Mouse (Mus musculus) hindbrain, embryonic 11.5 days (tissue): ENCODE measurements around the gene Slc6a8. TPM values are rescaled to one million over a fixed set of nuclear protein-coding genes. Genes with fewer than 3 reads are reported as not detected.
A peak's percentile ranks its signal among the peaks of the same experiment; 100 is the strongest.

Experiments
- ATAC-seq: fragments of 200-750 bp; cut with Nextera tagmentation; 2 replicates; pipeline ENCODE4 v1.8.0; 2017; ENCODE audit warnings: mild to moderate bottlenecking, moderate TSS enrichment, moderate library complexity; ENCODE audit not compliant: low FRiP score
- DNase-seq: peaks from one replicate; pipeline ENCODE4 v3.0.0-alpha.2; 2015; ENCODE audit warnings: low spot score
- H3K27ac ChIP-seq: fragments of 300-500 bp; sonication (generic); 2 replicates; pipeline ENCODE4 v1.5.1; 2014; ENCODE audit warnings: mild to moderate bottlenecking, low read depth, low read length
- H3K27me3 ChIP-seq: fragments of 300-500 bp; sonication (generic); 2 replicates; pipeline ENCODE4 v1.6.1; 2014; ENCODE audit warnings: mild to moderate bottlenecking, low read length, moderate library complexity, mixed read lengths; ENCODE audit not compliant: control insufficient read depth, insufficient read depth
- H3K36me3 ChIP-seq: fragments of 300-500 bp; sonication (generic); 2 replicates; pipeline ENCODE4 v1.6.1; 2014; ENCODE audit warnings: mild to moderate bottlenecking, low read length, moderate library complexity, mixed read lengths; ENCODE audit not compliant: control insufficient read depth, insufficient read depth
- H3K4me1 ChIP-seq: fragments of 300-500 bp; sonication (generic); replicated peaks from 2 replicates; pipeline ENCODE4 v1.6.1; 2014; ENCODE audit warnings: low read length, mixed read lengths; ENCODE audit not compliant: control insufficient read depth, insufficient read depth
- H3K4me2 ChIP-seq: fragments of 300-500 bp; sonication (generic); replicated peaks from 2 replicates; pipeline ENCODE4 v1.6.1; 2014; ENCODE audit warnings: mild to moderate bottlenecking, low read depth, low read length
- H3K4me3 ChIP-seq: fragments of 300-500 bp; sonication (generic); 2 replicates; pipeline ENCODE4 v1.5.1; 2014; ENCODE audit warnings: low read depth, low read length
- H3K9ac ChIP-seq: fragments of 300-500 bp; sonication (generic); 2 replicates; pipeline ENCODE4 v1.6.1; 2014; ENCODE audit warnings: low read depth, low read length
- H3K9me3 ChIP-seq: fragments of 300-500 bp; sonication (generic); 2 replicates; pipeline ENCODE4 v1.6.1; 2016; ENCODE audit warnings: low read length; ENCODE audit not compliant: control insufficient read depth
- WGBS: fragments of 180-500 bp; shearing (Covaris S2); extraction: QIAGEN DNeasy Blood & Tissue Kit; methylation state at CpG from one replicate; pipeline ENCODE4 v1.1.7; 2014; 5-methylcytosine and 5-hydroxymethylcytosine counted together
- polyA plus RNA-seq: library from polyadenylated mRNA; unstranded; fragments of >200 nt; fragmentation: Nextera tagmentation; extraction: Ambion mirVana; gene quantifications from 2 replicates; pipeline ENCODE4 v1.2.1, GENCODE M21; 2014

Slc6a8 gene
- polyA plus RNA-seq, 1 experiment from 2014 or later = 7.8 TPM

DNA sequence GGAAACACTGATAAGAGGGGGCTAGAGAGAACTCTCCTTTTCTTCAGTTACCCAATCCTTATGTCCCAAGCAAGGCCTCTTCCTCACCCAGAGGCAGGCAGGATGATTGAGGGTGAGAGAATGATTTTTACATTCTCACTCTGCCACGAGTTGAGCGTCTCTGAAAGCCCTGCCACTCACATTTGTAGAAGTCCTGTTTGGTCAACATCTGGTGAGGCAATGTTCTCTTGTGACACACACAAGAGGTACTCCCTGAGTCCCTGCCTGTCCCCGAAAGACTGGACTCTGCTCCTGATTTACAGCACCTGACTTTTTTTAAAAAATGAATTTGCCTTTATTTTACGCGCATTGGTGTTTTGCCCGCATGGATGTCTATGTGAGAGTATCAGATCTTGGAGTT lies 19.6 kb upstream of the Slc6a8 start:
- no peak for DNase-seq
- no peak overlapping the region for H3K27ac ChIP-seq
- H3K9me3 ChIP-seq = no peaks in the 10 kb centered on the region
- no peak overlapping the region for H3K4me3 ChIP-seq
- no peak overlapping the region for H3K9ac ChIP-seq
- H3K27me3 ChIP-seq = no peaks in the 10 kb centered on the region
- H3K36me3 ChIP-seq = no peaks in the 10 kb centered on the region
- ATAC-seq = no peak
- WGBS = 82% methylated on average over 6 of the region's 6 CpGs
- no peak overlapping the region for H3K4me2 ChIP-seq
- H3K4me1 ChIP-seq = no peaks in the 10 kb centered on the region

DNA sequence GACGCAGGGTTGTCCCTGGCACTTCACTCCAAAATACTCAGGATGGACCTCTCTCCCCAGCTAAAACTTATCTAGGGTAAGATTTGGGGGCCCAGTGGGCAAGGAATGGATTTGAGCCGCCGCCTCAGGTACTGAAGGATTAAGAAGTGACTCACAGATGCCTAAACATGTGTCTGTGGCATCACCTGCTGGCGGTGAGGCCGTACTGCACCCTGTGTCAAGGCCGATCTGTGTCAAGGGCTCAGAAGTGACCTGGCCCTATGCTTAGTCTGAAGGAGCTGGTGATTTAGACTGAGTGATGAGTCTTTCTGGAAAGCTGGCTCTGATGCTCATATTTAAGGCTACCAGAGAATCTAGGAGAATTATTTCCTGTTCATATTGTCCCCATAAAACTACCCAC lies 18.8 kb upstream of the Slc6a8 start:
- H3K4me3 ChIP-seq = no peak overlapping the region
- ATAC-seq = peak; percentile 68
- 13% methylated on average over 6 of the region's 6 CpGs for WGBS

DNA sequence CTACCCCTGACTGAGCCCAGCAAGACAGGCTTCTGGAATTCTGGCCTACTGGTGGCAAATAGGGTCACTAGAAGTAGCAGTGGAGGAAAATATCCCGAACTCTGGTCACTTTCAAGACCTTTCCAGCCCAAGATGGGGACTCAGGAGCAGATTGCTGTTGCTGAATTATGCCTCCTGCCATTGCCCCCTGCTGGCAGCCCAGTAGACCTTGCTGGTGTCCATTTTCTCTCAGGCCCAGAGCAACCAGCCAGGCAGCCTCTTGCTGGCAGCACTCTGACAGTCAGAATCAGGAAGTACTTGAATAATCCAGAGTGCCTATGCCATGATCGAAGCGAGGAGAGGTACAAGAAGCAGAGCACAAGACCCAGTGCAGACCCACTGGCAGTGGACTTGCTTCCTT lies 17.4 kb upstream of the Slc6a8 start:
- no peak overlapping the region for H3K27ac ChIP-seq
- H3K4me1 ChIP-seq = no peaks in the 10 kb centered on the region
- no peak overlapping the region for H3K4me3 ChIP-seq
- no peak overlapping the region for H3K9ac ChIP-seq
- 68% methylated on average over 3 of the region's 3 CpGs for WGBS
- H3K36me3 ChIP-seq = no peaks in the 10 kb centered on the region
- DNase-seq = peak; percentile 39
- H3K27me3 ChIP-seq = no peaks in the 10 kb centered on the region
- H3K4me2 ChIP-seq = no peak overlapping the region
- H3K9me3 ChIP-seq = no peaks in the 10 kb centered on the region
- ATAC-seq = no peak

More for the DNA sequence above, 18.8 kb upstream of the Slc6a8 start:
- Histone ChIP-seq H3K9me3 (no peaks in the 10 kb centered on the region), H3K36me3 (no peaks in the 10 kb centered on the region), H3K27me3 (no peaks in the 10 kb centered on the region), H3K4me1 (no peaks in the 10 kb centered on the region), H3K9ac (no peak overlapping the region), H3K27ac (no peak overlapping the region), H3K4me2 (no peak overlapping the region)
- DNase-seq = peak; percentile 75

DNA sequence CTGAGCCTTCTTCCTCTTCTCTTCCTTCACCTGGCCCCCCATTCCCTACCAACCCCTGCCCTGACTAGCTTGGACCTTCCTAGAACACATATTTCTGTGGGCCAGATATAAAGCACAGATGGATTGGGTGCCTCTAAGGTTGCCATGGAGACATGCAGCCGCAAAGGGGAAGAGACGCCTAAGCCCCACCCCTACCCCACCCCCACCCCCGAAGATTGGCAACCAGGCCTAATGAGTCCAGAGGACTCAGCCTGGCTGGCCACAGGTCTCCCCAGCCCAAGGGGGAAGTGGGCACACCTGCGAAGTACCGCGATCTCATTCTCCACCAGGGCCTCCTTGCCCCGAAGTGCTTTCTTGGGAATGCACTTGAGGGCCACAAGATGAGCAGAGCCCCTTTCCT lies 14.6 kb upstream of the Slc6a8 start:
- WGBS = 50% methylated on average over 4 of the region's 7 CpGs
- no peak overlapping the region for H3K9ac ChIP-seq
- no peaks in the 10 kb centered on the region for H3K36me3 ChIP-seq
- H3K9me3 ChIP-seq = no peaks in the 10 kb centered on the region
- H3K4me1 ChIP-seq = no peaks in the 10 kb centered on the region
- H3K4me3 ChIP-seq = no peak overlapping the region
- DNase-seq (no peak), ATAC-seq (no peak)
- no peak overlapping the region for H3K4me2 ChIP-seq
- H3K27me3 ChIP-seq = no peaks in the 10 kb centered on the region
- no peak overlapping the region for H3K27ac ChIP-seq

DNA sequence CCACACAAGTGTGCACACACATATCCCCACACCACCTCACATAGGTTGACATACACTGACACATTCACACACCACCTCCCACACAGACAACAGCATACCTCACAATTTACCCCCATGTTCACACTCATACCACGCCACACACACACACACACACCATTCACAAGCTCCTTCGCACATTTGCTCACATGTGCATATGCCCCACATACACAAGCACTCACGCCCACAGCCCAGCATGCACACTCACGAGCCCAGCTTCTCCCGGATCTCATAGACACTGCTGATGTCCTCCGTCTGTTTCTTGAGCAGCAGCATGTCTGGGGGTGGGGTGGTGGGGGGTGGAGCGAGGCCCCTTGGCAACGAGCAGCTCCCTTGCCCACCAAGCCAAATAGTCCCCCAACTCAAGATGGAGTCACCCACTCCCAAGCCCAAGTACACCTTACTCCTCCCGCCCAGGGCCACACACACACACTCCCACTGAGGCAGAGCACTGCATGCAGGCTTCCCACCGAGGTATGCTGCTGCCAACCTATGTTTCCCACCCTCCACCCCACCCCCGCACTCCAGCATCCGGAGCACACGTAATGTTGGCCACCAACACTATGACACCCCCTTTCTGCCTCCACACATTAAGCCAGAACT lies 13.9 kb upstream of the Slc6a8 start:
- Histone ChIP-seq H3K4me2 (peak overlapping the region; percentile 70), H3K4me1 (no peaks in the 10 kb centered on the region), H3K9ac (no peak overlapping the region), H3K27me3 (no peaks in the 10 kb centered on the region), H3K9me3 (no peaks in the 10 kb centered on the region), H3K36me3 (no peaks in the 10 kb centered on the region), H3K27ac (no peak overlapping the region), H3K4me3 (peak overlapping the region; percentile 41)
- DNase-seq (no peak), ATAC-seq (peak; percentile 45)
- 66% methylated on average over 13 of the region's 13 CpGs for WGBS

DNA sequence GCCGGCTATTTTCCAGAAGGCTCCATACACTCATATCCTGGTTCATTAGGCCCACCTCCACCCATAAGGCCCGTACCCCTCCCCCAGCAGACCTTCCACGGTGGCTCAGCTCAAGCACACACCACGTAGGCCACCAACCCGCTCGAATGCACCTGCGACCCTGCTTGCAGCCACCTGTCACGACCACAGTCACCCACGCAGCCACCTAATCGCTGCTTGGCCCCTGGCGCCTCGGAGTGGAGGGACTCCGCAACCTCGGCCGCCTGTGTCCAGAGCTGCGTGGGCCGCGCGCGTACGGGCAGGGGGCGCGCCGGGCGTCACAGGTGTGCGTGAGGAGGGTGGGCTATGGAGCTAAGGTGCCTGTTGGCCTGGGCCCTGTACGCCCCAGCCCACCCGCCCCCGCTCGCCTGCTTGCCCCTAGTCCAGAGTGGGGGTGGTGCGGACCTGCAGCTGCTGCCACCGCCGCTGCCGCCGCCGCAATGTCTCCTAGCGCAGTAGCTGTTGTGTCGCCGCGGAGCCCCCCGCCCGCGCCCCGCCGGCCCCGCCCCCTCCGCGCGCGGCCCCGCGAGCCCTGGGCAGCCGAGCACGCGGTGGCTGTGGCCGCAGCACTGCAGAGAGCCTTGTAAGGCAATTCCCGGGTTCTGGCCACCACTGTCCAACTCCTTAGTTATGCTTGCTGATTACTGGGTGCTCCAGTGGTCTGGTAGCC lies 13.2 kb upstream of the Slc6a8 start, which contains the start of gene Pnck:
Pnck (minus strand) TSS at position 543 of the 709 bp plus-strand sequence.
- Histone ChIP-seq H3K9ac (peak within 1 kb of the TSS; percentile 37), H3K27ac (no peak within 1 kb of the TSS), H3K9me3 (no peaks in the 10 kb centered on the region), H3K4me3 (peak within 1 kb of the TSS; percentile 41), H3K4me1 (no peaks in the 10 kb centered on the region), H3K27me3 (no peaks in the 10 kb centered on the region), H3K4me2 (peak within 1 kb of the TSS; percentile 70), H3K36me3 (no peaks in the 10 kb centered on the region)
- DNase-seq (peak; percentile 49), ATAC-seq (peak; percentile 76)
- 22% methylated on average over 35 of the region's 57 CpGs for WGBS

DNA sequence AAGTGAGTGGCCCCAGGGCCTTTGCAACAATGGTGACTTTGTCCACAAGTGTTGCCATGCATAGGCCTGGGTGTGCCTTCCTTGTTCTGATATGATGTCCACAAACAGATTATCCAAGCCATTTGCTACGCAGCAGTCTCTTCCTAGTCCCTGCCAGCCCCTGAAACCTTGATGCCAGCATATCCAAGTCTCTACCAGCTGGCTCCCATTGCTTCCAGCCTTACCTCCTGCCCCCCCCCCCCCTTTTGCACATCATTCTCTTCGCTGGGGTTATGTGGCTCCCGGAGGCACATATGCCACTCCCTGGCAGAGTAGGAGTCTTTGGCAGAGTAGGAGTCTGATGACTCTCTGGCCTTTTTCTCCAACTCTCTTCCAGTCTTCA lies 12.7 kb upstream of the Slc6a8 start:
- no peak overlapping the region for H3K27ac ChIP-seq
- 92% methylated on average over 2 of the region's 3 CpGs for WGBS
- ATAC-seq (no peak), DNase-seq (no peak)
- no peaks in the 10 kb centered on the region for H3K27me3 ChIP-seq
- H3K4me2 ChIP-seq = peak overlapping the region; percentile 70
- H3K4me3 ChIP-seq = peak overlapping the region; percentile 41
- peak overlapping the region; percentile 36 for H3K9ac ChIP-seq
- H3K4me1 ChIP-seq = no peaks in the 10 kb centered on the region
- H3K36me3 ChIP-seq = no peaks in the 10 kb centered on the region
- no peaks in the 10 kb centered on the region for H3K9me3 ChIP-seq

DNA sequence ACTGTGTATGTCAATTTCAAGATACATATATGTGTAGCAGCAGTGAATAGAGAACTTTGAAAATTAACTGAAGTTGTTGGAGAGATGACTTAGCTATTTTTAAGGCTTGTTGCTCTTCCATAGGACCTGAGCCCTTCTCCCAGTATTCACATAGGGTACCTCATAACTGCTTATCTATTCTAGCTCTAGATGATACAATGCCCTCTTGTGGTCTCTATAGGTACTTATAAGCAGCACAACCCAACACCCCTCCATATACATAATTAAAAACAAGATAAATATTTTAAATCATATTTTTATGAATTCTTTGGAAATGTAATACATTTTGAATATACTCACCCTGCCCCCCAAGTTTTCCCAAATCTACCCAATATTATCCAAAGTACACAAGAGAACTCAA lies 9.8 kb upstream of the Slc6a8 start:
- DNase-seq (peak; percentile 7), ATAC-seq (no peak)

DNA sequence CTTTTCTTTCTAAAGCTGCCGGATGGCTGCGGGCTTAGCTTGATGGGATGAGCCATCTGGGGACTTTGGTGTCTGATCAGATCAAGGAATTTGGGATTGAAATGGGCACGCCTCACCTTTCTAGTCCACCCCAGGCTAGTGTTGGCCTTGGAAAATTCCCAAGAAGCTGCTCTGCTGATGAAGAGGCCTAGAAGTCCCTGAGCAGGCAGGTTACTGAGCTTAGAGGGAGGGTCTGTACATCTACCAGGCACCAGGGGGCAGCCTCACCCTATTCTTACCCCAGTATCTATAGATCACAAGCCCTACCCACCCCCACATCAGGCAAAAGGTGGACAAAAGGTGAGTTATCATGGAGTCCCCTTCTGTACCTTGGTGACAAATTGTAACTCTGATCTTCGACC lies 919 bp upstream of the Slc6a8 start:
- Histone ChIP-seq H3K9me3 (no peaks in the 10 kb centered on the region), H3K27me3 (no peaks in the 10 kb centered on the region; the same call in 1 of the 2 replicates), H3K4me2 (no peak overlapping the region), H3K9ac (no peak overlapping the region), H3K4me1 (no peaks in the 10 kb centered on the region; the same call in 1 of the 2 replicates), H3K36me3 (no peaks in the 10 kb centered on the region), H3K4me3 (no peak overlapping the region), H3K27ac (no peak overlapping the region)
- ATAC-seq (peak; percentile 62; the same call in 1 of the 2 replicates), DNase-seq (peak; percentile 61)
- WGBS = 67% methylated on average over 4 of the region's 4 CpGs

More for the DNA sequence above, 9.8 kb upstream of the Slc6a8 start:
- Histone ChIP-seq H3K36me3 (no peaks in the 10 kb centered on the region), H3K27me3 (no peaks in the 10 kb centered on the region), H3K4me1 (no peaks in the 10 kb centered on the region), H3K4me2 (no peak overlapping the region), H3K9me3 (no peaks in the 10 kb centered on the region), H3K9ac (no peak overlapping the region), H3K27ac (no peak overlapping the region), H3K4me3 (no peak overlapping the region)
